25 mouse cellular contexts compared by ENCODE assay signal in genomic region chr5:142774771-142775170, GRCm38 (mm10). TPM values are rescaled to one million over a fixed set of nuclear protein-coding genes. Genes with fewer than 3 reads are reported as not detected.
A peak's percentile ranks its signal among the peaks of the same experiment; 100 is the strongest.
DNase-seq lines count a peak whose midpoint lies in the region; ATAC-seq lines count a peak whose summit lies in the region.
"Had no signal": no experiment of that assay in that cellular context is flagged by ENCODE, and none has a peak within 500 bp of the region (broad histone marks: within the 10 kb centered on the region; RNA-seq: fewer than 3 reads in every experiment).

No protein-coding gene starts in this region.

- H3K9ac ChIP-seq in embryonic facial prominence, embryonic 11.5 days (replicated peaks; ENCODE audit: low read length): no peak overlapping the region
- no peak overlapping the region for H3K9ac ChIP-seq in hindbrain, embryonic 13.5 days
- H3K9ac ChIP-seq in hindbrain, embryonic 11.5 days (ENCODE audit: low read depth, low read length): no peak overlapping the region
- H3K9ac ChIP-seq: embryonic facial prominence, embryonic 13.5 days; embryonic facial prominence, embryonic 15.5 days; forebrain, embryonic 13.5 days; forebrain, embryonic 15.5 days; forebrain, postnatal 0 days had no signal

- 85% methylated on average over 5 of the region's 5 CpGs for WGBS in embryonic facial prominence, embryonic 11.5 days
- WGBS in embryonic facial prominence, embryonic 10.5 days: 90% methylated on average over 5 of the region's 5 CpGs
- WGBS in hindbrain, embryonic 13.5 days: 93% methylated on average over 5 of the region's 5 CpGs
- 94% methylated on average over 5 of the region's 5 CpGs for WGBS in hindbrain, embryonic 11.5 days

- H3K36me3 ChIP-seq in embryonic facial prominence, embryonic 11.5 days (replicated peaks; ENCODE audit: control insufficient read depth, insufficient read depth, low read depth, low read length): peaks cover 28% of the 10 kb centered on the region
- peaks cover 96% of the 10 kb centered on the region for H3K36me3 ChIP-seq in embryonic facial prominence, embryonic 10.5 days (replicated peaks)
- peaks cover 77% of the 10 kb centered on the region for H3K36me3 ChIP-seq in hindbrain, embryonic 13.5 days
- peaks cover 16% of the 10 kb centered on the region; the same call in 1 of the 2 replicates for H3K36me3 ChIP-seq in hindbrain, embryonic 11.5 days (ENCODE audit: control insufficient read depth, insufficient read depth, low read length)

- H3K9me3 ChIP-seq in embryonic facial prominence, embryonic 11.5 days (replicated peaks; ENCODE audit: control insufficient read depth, low read length): no peaks in the 10 kb centered on the region
- H3K9me3 ChIP-seq in embryonic facial prominence, embryonic 10.5 days: no peaks in the 10 kb centered on the region
- no peaks in the 10 kb centered on the region for H3K9me3 ChIP-seq in hindbrain, embryonic 13.5 days
- no peaks in the 10 kb centered on the region for H3K9me3 ChIP-seq in hindbrain, embryonic 11.5 days (ENCODE audit: control insufficient read depth, low read length)
- H3K9me3 ChIP-seq: embryonic facial prominence, embryonic 13.5 days; embryonic facial prominence, embryonic 15.5 days; forebrain, embryonic 13.5 days; forebrain, embryonic 15.5 days had no signal

- no peak overlapping the region for H3K27ac ChIP-seq in embryonic facial prominence, embryonic 11.5 days (replicated peaks; ENCODE audit: low read depth, low read length)
- H3K27ac ChIP-seq in embryonic facial prominence, embryonic 10.5 days (replicated peaks): no peak overlapping the region
- no peak overlapping the region for H3K27ac ChIP-seq in hindbrain, embryonic 13.5 days
- H3K27ac ChIP-seq in hindbrain, embryonic 11.5 days (ENCODE audit: low read depth, low read length): no peak overlapping the region
- H3K27ac ChIP-seq: embryonic facial prominence, embryonic 13.5 days; embryonic facial prominence, embryonic 15.5 days; forebrain, embryonic 13.5 days; forebrain, embryonic 15.5 days had no signal

- no peaks in the 10 kb centered on the region for H3K27me3 ChIP-seq in embryonic facial prominence, embryonic 11.5 days (ENCODE audit: control insufficient read depth, insufficient read depth, low read length)
- no peaks in the 10 kb centered on the region for H3K27me3 ChIP-seq in embryonic facial prominence, embryonic 10.5 days (replicated peaks; ENCODE audit: low read depth, poor library complexity, severe bottlenecking)
- no peaks in the 10 kb centered on the region for H3K27me3 ChIP-seq in hindbrain, embryonic 13.5 days
- no peaks in the 10 kb centered on the region for H3K27me3 ChIP-seq in hindbrain, embryonic 11.5 days (ENCODE audit: control insufficient read depth, insufficient read depth, low read length)
- H3K27me3 ChIP-seq: embryonic facial prominence, embryonic 13.5 days; embryonic facial prominence, embryonic 15.5 days; forebrain, embryonic 13.5 days; forebrain, embryonic 15.5 days; Patski had no signal

- no peaks in the 10 kb centered on the region for H3K4me1 ChIP-seq in embryonic facial prominence, embryonic 11.5 days (ENCODE audit: control insufficient read depth, insufficient read depth, low read length)
- H3K4me1 ChIP-seq in embryonic facial prominence, embryonic 10.5 days: peaks cover 20% of the 10 kb centered on the region
- peaks cover 28% of the 10 kb centered on the region for H3K4me1 ChIP-seq in hindbrain, embryonic 13.5 days (replicated peaks)
- H3K4me1 ChIP-seq in hindbrain, embryonic 11.5 days (replicated peaks; ENCODE audit: control insufficient read depth, insufficient read depth, low read length): no peaks in the 10 kb centered on the region

- 0 out of 2 replicates have a peak, but pooled peaks have one; percentile 20 for ATAC-seq in embryonic facial prominence, embryonic 11.5 days (replicated peaks; ENCODE audit: insufficient number of reproducible peaks, low FRiP score, low TSS enrichment, low read depth)
- ATAC-seq in hindbrain, embryonic 13.5 days (ENCODE audit: low FRiP score): 0 out of 2 replicates have a peak, but pooled peaks have one; percentile 2
- ATAC-seq in hindbrain, embryonic 11.5 days (ENCODE audit: low FRiP score): no peak
- ATAC-seq: activated CD4-positive, CD25-positive, alpha-beta regulatory T cell, adult 4 months; forebrain, embryonic 13.5 days; forebrain, embryonic 15.5 days; forebrain, postnatal 0 days; Patski had no signal

- no peak for DNase-seq in embryonic facial prominence, embryonic 11.5 days (ENCODE audit: low spot score)
- DNase-seq in embryonic facial prominence, embryonic 10.5 days (ENCODE audit: low spot score): no peak
- no peak for DNase-seq in hindbrain, embryonic 11.5 days (ENCODE audit: low spot score)
- DNase-seq in 3T3-L1 (ENCODE audit: low read depth, low spot score) (peak; percentile 86), adipocyte (ENCODE audit: low spot score) (peak; percentile 43)
- DNase-seq in retina, embryonic 14.5 days (ENCODE audit: low spot score): no peak
- no peak for DNase-seq in right cerebral cortex, postnatal 14 days
- DNase-seq: adrenal gland, adult 2 months; adrenal gland, postnatal 10 days; adrenal gland, postnatal 25 days; cerebellum, adult 11 months; cerebellum, adult 18-20 months; cerebellum, adult 8-10 months; cerebellum, adult 9-11 months; cerebellum, postnatal 14 days; cerebellum, postnatal 36 days; embryo, embryonic 11 days; forebrain, postnatal 0 days had no signal

- H3K4me3 ChIP-seq in embryonic facial prominence, embryonic 11.5 days (ENCODE audit: low read depth, low read length): no peak overlapping the region
- H3K4me3 ChIP-seq in embryonic facial prominence, embryonic 10.5 days: no peak overlapping the region
- no peak overlapping the region for H3K4me3 ChIP-seq in hindbrain, embryonic 13.5 days
- H3K4me3 ChIP-seq in hindbrain, embryonic 11.5 days (ENCODE audit: low read depth, low read length): no peak overlapping the region
- H3K4me3 ChIP-seq: embryonic facial prominence, embryonic 13.5 days; embryonic facial prominence, embryonic 15.5 days; forebrain, embryonic 13.5 days; forebrain, embryonic 15.5 days had no signal

- H3K4me2 ChIP-seq in embryonic facial prominence, embryonic 11.5 days (ENCODE audit: low read depth, low read length): no peak overlapping the region
- H3K4me2 ChIP-seq in hindbrain, embryonic 13.5 days: no peak overlapping the region
- H3K4me2 ChIP-seq in hindbrain, embryonic 11.5 days (replicated peaks; ENCODE audit: low read depth, low read length): no peak overlapping the region
- H3K4me2 ChIP-seq: embryonic facial prominence, embryonic 13.5 days; embryonic facial prominence, embryonic 15.5 days; forebrain, embryonic 13.5 days; forebrain, embryonic 15.5 days had no signal

RNA-seq across cellular contexts. Expression of gene Tnrc18, which starts 42.7 kb away (rescaled TPM):
- polyA plus RNA-seq in embryonic facial prominence, embryonic 11.5 days (2014; fragmentation: Nextera tagmentation; extraction: Ambion mirVana): 26.4 and 31.0 TPM in 2 replicates
- polyA plus RNA-seq in embryonic facial prominence, embryonic 10.5 days (2016; fragmentation: Nextera tagmentation; extraction: Ambion mirVana): 21.8 and 26.5 TPM in 2 replicates
- polyA plus RNA-seq in hindbrain, embryonic 13.5 days (2015; fragmentation: Nextera tagmentation; extraction: Ambion mirVana): 33.1 and 35.8 TPM in 2 replicates
- 30.7 and 44.0 TPM in 2 replicates for polyA plus RNA-seq in hindbrain, embryonic 11.5 days (2014; fragmentation: Nextera tagmentation; extraction: Ambion mirVana)

Comparison
In these comparisons a context has a peak if more than half of its experiments do, and no peak if none do; other contexts are left out.
1. DNase-seq: peak in 3T3-L1 (single experiment) and adipocyte (single experiment); none in embryonic facial prominence, embryonic 11.5 days (single experiment), embryonic facial prominence, embryonic 10.5 days (single experiment), hindbrain, embryonic 11.5 days (single experiment), retina, embryonic 14.5 days (single experiment) and right cerebral cortex, postnatal 14 days (single experiment).